Mouse (Mus musculus) layer of hippocampus, postnatal 36 days (tissue): ENCODE measurements at regions not wholly inside any gene's neighbourhood (a gene's known extent, or its start where the extent isn't known, plus 50 kb on each side); places are given as distances from the start of the nearest gene placed in this dataset.
A peak's percentile ranks its signal among the peaks of the same experiment; 100 is the strongest.

ENCODE experiments used
- DNase-seq, 2 experiments: peaks; one replicate each; pipeline ENCODE4 v3.0.0; 2022

DNA sequence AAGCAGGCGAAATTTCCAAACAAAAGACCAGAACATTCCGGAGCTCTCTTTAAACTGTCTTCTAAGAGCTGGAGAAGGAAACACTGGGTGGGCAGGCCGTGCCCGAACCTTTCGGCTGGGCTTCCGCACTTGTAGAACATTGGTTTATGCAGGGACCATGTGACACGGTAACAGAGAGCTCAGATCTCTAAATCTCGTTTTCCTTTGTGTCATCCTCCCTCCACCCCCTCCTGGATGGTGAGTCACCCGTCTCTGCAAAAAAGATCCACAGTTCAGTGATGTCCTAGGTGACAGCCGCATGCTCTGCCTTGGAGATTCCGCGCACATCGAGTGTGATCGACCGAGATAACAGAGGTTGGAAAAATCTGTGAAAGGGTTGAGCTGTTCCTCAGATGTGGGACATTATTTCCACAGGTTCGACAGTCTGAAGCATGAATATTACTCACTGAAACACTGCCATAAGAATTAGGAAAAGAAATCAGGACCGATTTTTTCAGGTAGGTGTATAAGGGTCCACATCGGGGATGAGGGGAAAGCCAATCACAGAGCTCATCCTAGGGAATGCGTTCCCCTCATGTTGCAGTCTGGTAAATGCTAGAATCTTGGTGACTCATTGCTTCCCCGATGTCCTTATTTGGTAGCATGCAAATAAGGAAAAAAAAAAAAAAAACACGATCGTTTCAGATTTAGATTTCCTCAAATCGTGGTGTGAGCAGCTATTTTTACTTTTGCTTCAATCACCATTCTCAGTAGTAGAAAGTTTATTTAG, 70.0 kb upstream of the Foxo1 start:
- DNase-seq = peak; percentile 48 to 67

DNA sequence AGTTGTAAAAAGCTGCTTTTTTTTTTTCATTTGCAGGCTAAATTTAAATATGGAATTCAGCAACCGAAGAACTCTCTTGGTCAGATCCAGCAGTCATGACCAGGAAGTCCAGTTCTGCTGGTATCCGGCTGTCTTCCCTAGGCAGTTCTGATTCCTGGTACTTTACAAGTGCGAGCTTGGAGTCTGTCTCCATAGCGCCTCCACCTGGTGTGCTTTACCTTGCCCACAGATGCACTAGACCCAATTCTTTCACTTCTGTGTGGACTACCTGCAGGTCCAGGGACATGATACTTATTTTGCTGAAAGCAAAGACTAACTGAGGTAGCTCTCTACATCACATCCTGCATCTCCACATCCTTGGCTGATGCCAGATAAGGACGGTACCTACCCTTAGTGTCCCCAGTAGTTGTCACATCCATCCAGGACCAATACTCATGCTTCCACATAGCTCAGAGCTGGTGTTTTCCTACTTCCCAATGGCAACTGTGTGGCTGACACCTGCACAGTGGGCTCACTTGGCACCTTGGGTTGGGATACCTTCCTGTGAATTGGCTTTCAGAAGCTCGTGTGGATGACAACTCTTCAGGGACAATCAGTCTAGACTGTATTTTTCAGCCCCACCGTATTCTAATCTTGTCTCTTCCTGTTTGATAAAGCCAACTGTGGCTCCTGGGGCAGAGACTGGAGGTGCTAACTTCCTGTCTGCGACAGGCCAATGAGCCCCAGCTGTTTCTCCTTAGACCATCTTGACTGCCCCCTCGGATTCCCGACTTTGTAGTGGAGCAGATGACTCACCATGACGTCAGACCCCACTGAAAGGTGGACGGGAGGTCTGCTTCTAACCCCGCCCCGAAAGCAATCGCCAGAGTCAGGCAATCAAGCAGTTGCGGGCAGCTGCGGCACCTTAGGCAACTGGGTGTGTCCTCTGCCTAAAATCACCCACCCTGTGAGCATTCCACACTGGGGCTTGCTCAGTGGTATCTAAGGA, 69.1 kb upstream of the Foxo1 start:
- DNase-seq = no peak

DNA sequence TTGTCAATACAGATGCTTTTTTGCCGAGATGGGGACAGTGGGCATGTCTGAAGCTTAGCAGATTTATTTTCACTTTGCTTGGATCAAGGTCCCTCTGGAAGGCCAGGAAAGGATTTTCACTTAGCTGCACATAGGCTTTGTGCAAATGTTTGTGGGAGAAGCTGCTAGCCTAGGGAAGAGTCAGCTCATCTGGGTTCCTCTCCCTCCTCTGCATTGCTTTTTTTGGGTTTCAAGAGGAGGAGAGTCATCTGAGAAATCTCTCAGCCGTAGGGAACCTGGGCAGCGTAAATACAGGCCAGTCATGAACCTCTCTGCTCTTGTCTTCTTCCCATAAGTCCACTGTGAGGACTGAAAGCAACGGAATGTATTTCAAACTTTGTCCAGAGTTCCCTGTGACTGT, 68.0 kb upstream of the Foxo1 start:
- DNase-seq = no peak

GRCm38 (mm10) chr3:52210556-52211302, 57.4 kb upstream of the Foxo1 start:
- DNase-seq = no peak

DNA sequence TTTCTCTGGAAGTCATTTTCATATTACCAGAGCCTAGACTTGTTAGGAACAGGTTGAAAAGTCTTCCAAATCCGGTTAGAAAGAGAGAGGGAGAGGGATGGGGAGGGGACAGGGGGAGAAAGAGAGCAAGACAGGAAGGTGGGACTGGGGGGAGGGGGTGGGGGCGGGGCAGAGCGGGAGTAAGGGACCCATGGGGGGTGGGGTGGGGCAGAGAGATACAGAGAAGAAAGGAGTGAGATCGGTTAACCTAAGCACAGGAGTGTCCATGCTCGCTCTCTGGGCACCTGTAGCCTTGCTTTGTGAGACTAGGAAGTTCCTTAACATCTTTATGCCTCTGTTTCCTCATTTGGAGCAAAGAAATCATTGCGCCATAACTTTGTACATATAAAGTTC, 56.8 kb upstream of the Foxo1 start:
- no peak for DNase-seq

GRCm38 (mm10) chr3:52214114-52214513, 54.0 kb upstream of the Foxo1 start:
- DNase-seq = no peak

GRCm38 (mm10) chr3:52215083-52215482, 53.1 kb upstream of the Foxo1 start:
- no peak for DNase-seq
